Comparison of ENCODE assay signal across 17 mouse cellular contexts in the genomic region with DNA sequence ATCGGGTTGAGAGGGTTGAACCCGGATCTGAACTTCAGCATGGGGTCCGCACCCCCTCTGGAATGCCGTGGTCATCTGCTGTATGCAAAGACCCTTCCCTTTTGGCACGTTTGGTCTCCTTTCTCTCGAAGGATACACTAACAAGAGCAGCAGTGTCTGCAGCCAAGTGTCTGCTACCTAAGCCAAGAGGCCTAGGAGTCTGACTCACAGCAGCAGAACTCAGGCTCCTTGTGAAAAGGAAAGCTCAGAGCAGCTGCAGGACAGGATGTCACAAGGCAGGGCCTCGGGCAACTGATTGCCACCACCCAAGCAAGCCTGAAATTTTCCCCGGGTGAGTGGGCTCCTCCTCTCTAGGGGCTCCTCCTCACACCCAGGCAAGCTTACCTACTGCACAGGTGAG.
"Had no signal": no experiment of that assay in that cellular context is flagged by ENCODE, and none has a peak within 500 bp of the region (broad histone marks: within the 10 kb centered on the region; RNA-seq: fewer than 3 reads in every experiment).

No protein-coding gene starts in this region.

- H3K4me3 ChIP-seq: lung, embryonic 15.5 days; megakaryocyte, embryonic 14.5 days; midbrain, embryonic 13.5 days; midbrain, embryonic 15.5 days; neural tube, embryonic 12.5 days; stomach, embryonic 15.5 days had no signal

- ATAC-seq: lung, postnatal 0 days; midbrain, embryonic 13.5 days; midbrain, embryonic 15.5 days had no signal

- H3K4me2 ChIP-seq: lung, embryonic 15.5 days; midbrain, embryonic 11.5 days; midbrain, embryonic 13.5 days; midbrain, embryonic 15.5 days; neural tube, embryonic 12.5 days; stomach, embryonic 15.5 days had no signal

- H3K9ac ChIP-seq: lung, embryonic 15.5 days; midbrain, embryonic 13.5 days; midbrain, embryonic 15.5 days; neural tube, embryonic 12.5 days; stomach, embryonic 15.5 days had no signal

- DNase-seq: lung, adult 2 months; lung, postnatal 14 days; lung, postnatal 36 days; right cerebral cortex, postnatal 14 days; thymus, adult 2 months; thymus, postnatal 25 days; thymus, postnatal 4 days had no signal

- H3K27me3 ChIP-seq: lung, embryonic 15.5 days; midbrain, embryonic 13.5 days; midbrain, embryonic 15.5 days; neural tube, embryonic 12.5 days; stomach, embryonic 15.5 days had no signal

- H3K9me3 ChIP-seq: lung, embryonic 15.5 days; megakaryocyte, embryonic 14.5 days; midbrain, embryonic 13.5 days; midbrain, embryonic 15.5 days; neural tube, embryonic 12.5 days; stomach, embryonic 15.5 days had no signal

- H3K4me1 ChIP-seq: lung, embryonic 15.5 days; midbrain, embryonic 15.5 days; stomach, embryonic 15.5 days had no signal

- H3K27ac ChIP-seq: lung, embryonic 15.5 days; macrophage; midbrain, embryonic 13.5 days; midbrain, embryonic 15.5 days; neural tube, embryonic 12.5 days; stomach, embryonic 15.5 days; stomach, postnatal 0 days had no signal

- H3K36me3 ChIP-seq: lung, embryonic 15.5 days; stomach, embryonic 15.5 days had no signal
